ENCODE assay signal across 8 mouse cellular contexts in the genomic region with DNA sequence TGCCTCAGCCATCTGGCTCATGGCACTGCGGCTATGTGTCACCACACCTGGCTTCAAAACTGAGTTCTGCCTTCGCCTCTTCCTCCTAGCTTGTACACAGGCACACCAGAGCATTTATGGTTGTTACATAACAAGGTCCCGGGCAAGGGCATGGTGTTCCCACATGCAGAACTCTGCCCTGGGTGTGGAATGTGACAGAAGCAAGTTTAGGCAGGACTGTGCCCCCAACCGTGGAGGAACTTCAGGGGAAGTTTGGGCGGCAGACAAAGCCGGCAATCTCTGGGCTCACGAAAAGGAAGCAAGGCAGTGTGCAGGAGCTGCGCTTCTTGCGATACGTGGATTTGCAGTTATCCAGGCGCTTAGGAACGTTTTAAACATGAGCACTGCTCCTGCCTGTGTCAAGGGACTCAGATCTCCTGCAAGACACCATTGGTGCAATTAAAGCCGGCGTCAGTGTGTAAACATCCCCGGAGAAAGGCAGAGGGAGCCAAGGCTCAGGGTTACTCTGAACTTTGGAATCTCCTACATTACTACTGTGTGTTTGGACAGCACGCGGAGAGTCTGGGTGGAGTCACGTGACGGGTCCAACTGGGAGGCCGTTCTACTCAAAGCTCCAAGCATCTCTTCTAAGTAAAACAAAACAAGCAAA. TPM values are rescaled to one million over a fixed set of nuclear protein-coding genes. Genes with fewer than 3 reads are reported as not detected.
DNase-seq lines count a peak whose midpoint lies in the region; ATAC-seq lines count a peak whose summit lies in the region.

No protein-coding gene starts in this region.

- H3K36me3 ChIP-seq in hindbrain, embryonic 16.5 days (ENCODE audit: control insufficient read depth, insufficient read depth, low read length): no peaks in the 10 kb centered on the region

- H3K4me1 ChIP-seq in hindbrain, embryonic 16.5 days (ENCODE audit: control insufficient read depth, insufficient read depth, low read depth, low read length): peaks cover 4% of the 10 kb centered on the region

- peak; percentile 71 to 85 for DNase-seq in adrenal gland, adult (ENCODE audit: inconsistent age in 2 of 2, low spot score in 1 of 2)
- DNase-seq in gastrocnemius, postnatal 10 days: peak; percentile 42
- DNase-seq in left cerebral cortex, adult 18-20 months (ENCODE audit: low spot score in 2 of 2): peak; percentile 41 to 44
- peak; percentile 85 for DNase-seq in lung, postnatal 36 days
- peak; percentile 44 for DNase-seq in right cerebral cortex, adult 18-20 months
- DNase-seq in T-cell, adult 2 months (ENCODE audit: low spot score): no peak

- WGBS in hindbrain, embryonic 16.5 days: 15% methylated on average over 20 of the region's 20 CpGs

- H3K27me3 ChIP-seq in hindbrain, embryonic 16.5 days (replicated peaks; ENCODE audit: control insufficient read depth, insufficient read depth, low read length): no peaks in the 10 kb centered on the region

- peak overlapping the region; percentile 41 for H3K9ac ChIP-seq in hindbrain, embryonic 16.5 days (ENCODE audit: low read depth, low read length)

- H3K4me2 ChIP-seq in hindbrain, embryonic 16.5 days (ENCODE audit: low read length): peak overlapping the region; percentile 69

- H3K4me3 ChIP-seq in hindbrain, embryonic 16.5 days (ENCODE audit: low read length): peak overlapping the region; percentile 34

- peak; percentile 77 for ATAC-seq in common myeloid progenitor, adult 5-6 weeks (replicated peaks; ENCODE audit: low read depth, poor library complexity, severe bottlenecking)
- peak; percentile 75 for ATAC-seq in hindbrain, embryonic 16.5 days

- no peaks in the 10 kb centered on the region for H3K9me3 ChIP-seq in hindbrain, embryonic 16.5 days (ENCODE audit: control insufficient read depth, low read length)

- no peak overlapping the region for H3K27ac ChIP-seq in hindbrain, embryonic 16.5 days (ENCODE audit: low read depth, low read length)

RNA-seq across cellular contexts. Expression of a gene that starts 19.1 kb away (rescaled TPM):
- 16.0 and 19.9 TPM in 2 replicates for total RNA-seq in common myeloid progenitor, adult 5-6 weeks (2017)
- 10 to 100 TPM; 25.2 to 31.6 TPM for total RNA-seq in gastrocnemius, postnatal 10 days (2021)
- 24.4 and 26.9 TPM in 2 replicates for polyA plus RNA-seq in hindbrain, embryonic 16.5 days (2015; fragmentation: Nextera tagmentation; extraction: Ambion mirVana)
- 10 to 100 TPM; 22.0 to 23.2 TPM for total RNA-seq in left cerebral cortex, adult 18-20 months (2021)

RNA-seq across cellular contexts. Expression of a gene that starts 42.3 kb away (rescaled TPM):
- 0.49 and 2.7 TPM in 2 replicates for total RNA-seq in common myeloid progenitor, adult 5-6 weeks (2017)
- total RNA-seq in gastrocnemius, postnatal 10 days (2021): 10 to 100 TPM; 13.4 to 13.5 TPM
- 10.2 and 11.2 TPM in 2 replicates for polyA plus RNA-seq in hindbrain, embryonic 16.5 days (2015; fragmentation: Nextera tagmentation; extraction: Ambion mirVana)
- total RNA-seq in left cerebral cortex, adult 18-20 months (2021): 10 to 100 TPM; 48.0 to 55.0 TPM
